Mouse (Mus musculus): Measurements from ENCODE around the gene Olfr571. TPM values are rescaled to one million over a fixed set of nuclear protein-coding genes. Genes with fewer than 3 reads are reported as not detected.

Olfr571 gene
- total RNA-seq, 2 experiments from 2014 or later, result not detected

Other genes starting within 250 kb of the Olfr571 start
- 6.7 and 8.4 TPM in 2 replicates for gene Trim68, start 230.2 kb downstream of the Olfr571 start, total RNA-seq (2014; fragmentation: Nextera tagmentation)
- 1.8 and 6.0 TPM in 2 replicates for gene Trim68, start 230.2 kb downstream of the Olfr571 start, total RNA-seq (2017)
- not detected in 2 replicates for gene Olfr557, start 221.6 kb downstream of the Olfr571 start, total RNA-seq (2014; fragmentation: Nextera tagmentation)
- gene Olfr557, start 221.6 kb downstream of the Olfr571 start, total RNA-seq (2017), result not detected in 2 replicates
- not detected in 2 replicates for gene Olfr558, start 215.3 kb downstream of the Olfr571 start, total RNA-seq (2014; fragmentation: Nextera tagmentation)
- gene Olfr558, start 215.3 kb downstream of the Olfr571 start, total RNA-seq (2017), result not detected in 2 replicates
- gene Olfr33, start 198.5 kb downstream of the Olfr571 start, total RNA-seq (2014; fragmentation: Nextera tagmentation), result not detected in 2 replicates
- gene Olfr33, start 198.5 kb downstream of the Olfr571 start, total RNA-seq (2017), result not detected in 2 replicates
- gene Olfr559, start 190.0 kb downstream of the Olfr571 start, total RNA-seq (2014; fragmentation: Nextera tagmentation), result not detected in 2 replicates
- not detected in 2 replicates for gene Olfr559, start 190.0 kb downstream of the Olfr571 start, total RNA-seq (2017)
- gene Olfr560, start 158.2 kb downstream of the Olfr571 start, total RNA-seq (2014; fragmentation: Nextera tagmentation), result not detected in 2 replicates
- not detected in 2 replicates for gene Olfr560, start 158.2 kb downstream of the Olfr571 start, total RNA-seq (2017)
- not detected in 2 replicates for gene Olfr78, start 158.1 kb downstream of the Olfr571 start, total RNA-seq (2014; fragmentation: Nextera tagmentation)
- not detected in 2 replicates for gene Olfr78, start 158.1 kb downstream of the Olfr571 start, total RNA-seq (2017)
- gene Olfr561, start 146.3 kb downstream of the Olfr571 start, total RNA-seq (2014; fragmentation: Nextera tagmentation), result not detected in 2 replicates
- not detected in 2 replicates for gene Olfr561, start 146.3 kb downstream of the Olfr571 start, total RNA-seq (2017)
- not detected in 2 replicates for gene Olfr564, start 114.1 kb downstream of the Olfr571 start, total RNA-seq (2014; fragmentation: Nextera tagmentation)
- gene Olfr564, start 114.1 kb downstream of the Olfr571 start, total RNA-seq (2017), result not detected in 2 replicates
- not detected in 2 replicates for gene Olfr566, start 58.8 kb downstream of the Olfr571 start, total RNA-seq (2014; fragmentation: Nextera tagmentation)
- not detected in 2 replicates for gene Olfr566, start 58.8 kb downstream of the Olfr571 start, total RNA-seq (2017)
- not detected in 2 replicates for gene Olfr568, start 40.4 kb downstream of the Olfr571 start, total RNA-seq (2014; fragmentation: Nextera tagmentation)
- gene Olfr568, start 40.4 kb downstream of the Olfr571 start, total RNA-seq (2017), result not detected in 2 replicates
- not detected in 2 replicates for gene Olfr569, start 26.7 kb downstream of the Olfr571 start, total RNA-seq (2014; fragmentation: Nextera tagmentation)
- gene Olfr569, start 26.7 kb downstream of the Olfr571 start, total RNA-seq (2017), result not detected in 2 replicates
- not detected in 2 replicates for gene Olfr570, start 23.0 kb downstream of the Olfr571 start, total RNA-seq (2014; fragmentation: Nextera tagmentation)
- not detected in 2 replicates for gene Olfr570, start 23.0 kb downstream of the Olfr571 start, total RNA-seq (2017)
- gene Olfr572, start 6.9 kb upstream of the Olfr571 start, total RNA-seq (2014; fragmentation: Nextera tagmentation), result not detected in 2 replicates
- gene Olfr572, start 6.9 kb upstream of the Olfr571 start, total RNA-seq (2017), result not detected in 2 replicates
- not detected in 2 replicates for gene Olfr573-ps1, start 25.0 kb upstream of the Olfr571 start, total RNA-seq (2014; fragmentation: Nextera tagmentation)
- not detected in 2 replicates for gene Olfr573-ps1, start 25.0 kb upstream of the Olfr571 start, total RNA-seq (2017)
- not detected in 2 replicates for gene Olfr574, start 30.9 kb upstream of the Olfr571 start, total RNA-seq (2014; fragmentation: Nextera tagmentation)
- gene Olfr574, start 30.9 kb upstream of the Olfr571 start, total RNA-seq (2017), result not detected in 2 replicates
- gene Olfr575, start 41.2 kb upstream of the Olfr571 start, total RNA-seq (2014; fragmentation: Nextera tagmentation), result not detected in 2 replicates
- gene Olfr575, start 41.2 kb upstream of the Olfr571 start, total RNA-seq (2017), result not detected in 2 replicates
- gene Olfr576, start 45.1 kb upstream of the Olfr571 start, total RNA-seq (2014; fragmentation: Nextera tagmentation), result not detected in 2 replicates
- gene Olfr576, start 45.1 kb upstream of the Olfr571 start, total RNA-seq (2017), result not detected in 2 replicates
- not detected in 2 replicates for gene Olfr577, start 58.4 kb upstream of the Olfr571 start, total RNA-seq (2014; fragmentation: Nextera tagmentation)
- gene Olfr577, start 58.4 kb upstream of the Olfr571 start, total RNA-seq (2017), result not detected in 2 replicates
- not detected in 2 replicates for gene Olfr578, start 71.8 kb upstream of the Olfr571 start, total RNA-seq (2014; fragmentation: Nextera tagmentation)
- not detected in 2 replicates for gene Olfr578, start 71.8 kb upstream of the Olfr571 start, total RNA-seq (2017)
- gene Olfr582, start 120.5 kb upstream of the Olfr571 start, total RNA-seq (2014; fragmentation: Nextera tagmentation), result not detected in 2 replicates
- gene Olfr582, start 120.5 kb upstream of the Olfr571 start, total RNA-seq (2017), result not detected in 2 replicates
- gene Olfr583, start 133.8 kb upstream of the Olfr571 start, total RNA-seq (2014; fragmentation: Nextera tagmentation), result not detected in 2 replicates
- gene Olfr583, start 133.8 kb upstream of the Olfr571 start, total RNA-seq (2017), result not detected in 2 replicates
- not detected in 2 replicates for gene Olfr584, start 164.3 kb upstream of the Olfr571 start, total RNA-seq (2014; fragmentation: Nextera tagmentation)
- not detected in 2 replicates for gene Olfr584, start 164.3 kb upstream of the Olfr571 start, total RNA-seq (2017)
- not detected in 2 replicates for gene Olfr585, start 180.2 kb upstream of the Olfr571 start, total RNA-seq (2014; fragmentation: Nextera tagmentation)
- gene Olfr585, start 180.2 kb upstream of the Olfr571 start, total RNA-seq (2017), result not detected in 2 replicates
- not detected in 2 replicates for gene Olfr586, start 208.1 kb upstream of the Olfr571 start, total RNA-seq (2014; fragmentation: Nextera tagmentation)
- gene Olfr586, start 208.1 kb upstream of the Olfr571 start, total RNA-seq (2017), result not detected in 2 replicates
- gene Olfr588-ps1, start 223.3 kb upstream of the Olfr571 start, total RNA-seq (2014; fragmentation: Nextera tagmentation), result not detected in 2 replicates
- gene Olfr588-ps1, start 223.3 kb upstream of the Olfr571 start, total RNA-seq (2017), result not detected in 2 replicates
- not detected in 2 replicates for gene Olfr589, start 238.8 kb upstream of the Olfr571 start, total RNA-seq (2014; fragmentation: Nextera tagmentation)
- not detected in 2 replicates for gene Olfr589, start 238.8 kb upstream of the Olfr571 start, total RNA-seq (2017)